Mouse (Mus musculus): ENCODE results near the gene Trmt10a.
"Not testable (repeated sequence)": the region's sequence is repeated elsewhere in the genome, so short reads cannot be mapped to it uniquely, and the experiment has no call there.

Gene Trmt10a

GRCm38 (mm10) chr3:138134528-138134927, 8.7 kb upstream of the Trmt10a start:
- in situ Hi-C loops (cut with MboI, MseI): no loop called here

- in situ Hi-C loops (cut with MboI, MseI): not testable (repeated sequence)
Measured at GRCm38 (mm10) chr3:138138146-138138545, 5.1 kb upstream of the Trmt10a start.

- in situ Hi-C loops (cut with MboI, MseI): no loop called here
Measured at GRCm38 (mm10) chr3:138139663-138140062, 3.6 kb upstream of the Trmt10a start.

- in situ Hi-C loops (cut with MboI, MseI): no loop called here
Measured at GRCm38 (mm10) chr3:138142052-138142732, 1.1 kb upstream of the Trmt10a start.

- in situ Hi-C loops (cut with MboI, MseI): no loop called here
Measured at GRCm38 (mm10) chr3:138142733-138143314, 424 bp upstream of the Trmt10a start.

- in situ Hi-C loops (cut with MboI, MseI): no loop called here
Measured at GRCm38 (mm10) chr3:138144060-138144641, 903 bp downstream of the Trmt10a start.

GRCm38 (mm10) chr3:138144642-138145171, 1.5 kb downstream of the Trmt10a start, which contains the start of gene Mttp:
TSS of gene Mttp (minus strand) at chr3:138144968.
- in situ Hi-C loops (cut with MboI, MseI): loop anchor here (5.0 kb wide), 1 partner anchor 147 kb away; no protein-coding TSS in a partner anchor

- in situ Hi-C loops (cut with MboI, MseI): loop anchor here (5.0 kb wide), 1 partner anchor 152 kb away; no protein-coding TSS in a partner anchor
Measured at GRCm38 (mm10) chr3:138148811-138149210, 5.6 kb downstream of the Trmt10a start.

- in situ Hi-C loops (cut with MboI, MseI): loop anchor here (10.0 kb wide), 1 partner anchor 380 kb away; no protein-coding TSS in a partner anchor
Measured at GRCm38 (mm10) chr3:138155062-138155461, 11.8 kb downstream of the Trmt10a start.

- in situ Hi-C loops (cut with MboI, MseI): loop anchor here (10.0 kb wide), 1 partner anchor 382 kb away; no protein-coding TSS in a partner anchor
Measured at GRCm38 (mm10) chr3:138156651-138157050, 13.4 kb downstream of the Trmt10a start.

GRCm38 (mm10) chr3:138161623-138162022, 18.4 kb downstream of the Trmt10a start:
- in situ Hi-C loops (cut with MboI, MseI): no loop called here

GRCm38 (mm10) chr3:138162553-138163183, 19.4 kb downstream of the Trmt10a start:
- in situ Hi-C loops (cut with MboI, MseI): no loop called here

- in situ Hi-C loops (cut with MboI, MseI): no loop called here
Measured at GRCm38 (mm10) chr3:138173291-138173690, 30.0 kb downstream of the Trmt10a start.

- in situ Hi-C loops (cut with MboI, MseI): no loop called here
Measured at GRCm38 (mm10) chr3:138175551-138175950, 32.3 kb downstream of the Trmt10a start.

GRCm38 (mm10) chr3:138182019-138182418, 38.8 kb downstream of the Trmt10a start:
- in situ Hi-C loops (cut with MboI, MseI): loop anchor here (10.0 kb wide), 1 partner anchor 1417 kb away; no protein-coding TSS in a partner anchor

GRCm38 (mm10) chr3:138183371-138183770, 40.1 kb downstream of the Trmt10a start:
- in situ Hi-C loops (cut with MboI, MseI): loop anchor here (10.0 kb wide), 1 partner anchor 1419 kb away; no protein-coding TSS in a partner anchor

- in situ Hi-C loops (cut with MboI, MseI): loop anchor here (10.0 kb wide), 1 partner anchor 1420 kb away; no protein-coding TSS in a partner anchor
Measured at GRCm38 (mm10) chr3:138185290-138185689, 42.0 kb downstream of the Trmt10a start.

GRCm38 (mm10) chr3:138185995-138186930, 43.0 kb downstream of the Trmt10a start:
- in situ Hi-C loops (cut with MboI, MseI): loop anchor here (10.0 kb wide), 1 partner anchor 1421 kb away; no protein-coding TSS in a partner anchor

- in situ Hi-C loops (cut with MboI, MseI): no loop called here
Measured at GRCm38 (mm10) chr3:138192260-138192659, 49.0 kb downstream of the Trmt10a start.

- in situ Hi-C loops (cut with MboI, MseI): no loop called here
Measured at GRCm38 (mm10) chr3:138193683-138194302, 50.5 kb downstream of the Trmt10a start, which contains the start of gene 4930579F01Rik. TSS of gene 4930579F01Rik (minus strand) at chr3:138193825.

All from T-helper 1 cell (primary cell).